Mouse (Mus musculus) heart, embryonic 10.5 days (tissue): ENCODE results near the gene Tiprl. TPM values are rescaled to one million over a fixed set of nuclear protein-coding genes. Genes with fewer than 3 reads are reported as not detected.

ENCODE experiments used
- DNase-seq: peaks from one replicate; pipeline ENCODE4 v3.0.0-alpha.2; 2017; ENCODE audit warnings: low spot score
- H3K27ac ChIP-seq: fragments of 300-500 bp; sonication (generic); 2 replicates; pipeline ENCODE4 v1.5.1; 2016; ENCODE audit warnings: mild to moderate bottlenecking
- H3K27me3 ChIP-seq: fragments of 300-500 bp; sonication (generic); 2 replicates; pipeline ENCODE4 v1.6.1; 2016; ENCODE audit warnings: mild to moderate bottlenecking; ENCODE audit not compliant: poor library complexity, insufficient read depth, severe bottlenecking
- H3K36me3 ChIP-seq: fragments of 300-500 bp; sonication (generic); 2 replicates; pipeline ENCODE4 v1.6.1; 2016; ENCODE audit warnings: mild to moderate bottlenecking, moderate library complexity
- H3K4me1 ChIP-seq: fragments of 300-500 bp; sonication (generic); 2 replicates; pipeline ENCODE4 v1.6.1; 2016; ENCODE audit warnings: mild to moderate bottlenecking
- H3K4me3 ChIP-seq: fragments of 300-500 bp; sonication (generic); 2 replicates; pipeline ENCODE4 v1.5.1; 2016; ENCODE audit warnings: mild to moderate bottlenecking, moderate library complexity
- H3K9me3 ChIP-seq: fragments of 300-500 bp; sonication (generic); 2 replicates; pipeline ENCODE4 v1.6.1; 2016; ENCODE audit warnings: mild to moderate bottlenecking, moderate library complexity
- WGBS: fragments of 180-500 bp; shearing (Covaris S2); methylation state at CpG from one replicate; pipeline ENCODE4 v1.1.7; 2016; 5-methylcytosine and 5-hydroxymethylcytosine counted together
- polyA plus RNA-seq: library from polyadenylated mRNA; unstranded; fragments of >200 nt; fragmentation: Nextera tagmentation; extraction: Ambion mirVana; gene quantifications from 2 replicates; pipeline ENCODE4 v1.2.1, GENCODE M21; 2016

Tiprl gene
- polyA plus RNA-seq, 1 experiment from 2014 or later = 87.9 TPM

DNA sequence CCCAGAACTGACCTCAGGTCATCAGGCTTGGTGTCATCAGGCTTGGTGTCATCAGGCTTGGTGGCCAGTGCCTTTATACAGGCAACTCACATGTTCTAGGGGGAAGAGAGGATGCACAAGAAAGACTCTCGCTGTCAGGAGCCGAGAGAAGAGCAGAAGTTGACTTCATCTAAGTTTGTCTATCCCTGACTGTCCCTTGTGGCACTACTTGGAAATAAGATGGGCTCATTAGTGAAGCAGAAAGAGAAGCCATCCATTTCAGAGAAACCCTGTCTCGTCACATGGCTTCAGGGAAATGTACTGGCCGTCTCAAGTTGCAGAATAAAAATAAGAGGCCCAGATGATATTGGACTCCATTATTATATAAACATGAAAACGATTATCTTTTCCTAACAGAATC is 9.8 kb upstream of the Tiprl start:
- no peaks in the 10 kb centered on the region for H3K9me3 ChIP-seq
- no peak overlapping the region for H3K4me3 ChIP-seq
- H3K4me1 ChIP-seq = no peaks in the 10 kb centered on the region
- no peaks in the 10 kb centered on the region for H3K36me3 ChIP-seq
- no peak for DNase-seq
- 82% methylated on average over 5 of the region's 5 CpGs for WGBS
- no peaks in the 10 kb centered on the region for H3K27me3 ChIP-seq
- no peak overlapping the region for H3K27ac ChIP-seq

DNA sequence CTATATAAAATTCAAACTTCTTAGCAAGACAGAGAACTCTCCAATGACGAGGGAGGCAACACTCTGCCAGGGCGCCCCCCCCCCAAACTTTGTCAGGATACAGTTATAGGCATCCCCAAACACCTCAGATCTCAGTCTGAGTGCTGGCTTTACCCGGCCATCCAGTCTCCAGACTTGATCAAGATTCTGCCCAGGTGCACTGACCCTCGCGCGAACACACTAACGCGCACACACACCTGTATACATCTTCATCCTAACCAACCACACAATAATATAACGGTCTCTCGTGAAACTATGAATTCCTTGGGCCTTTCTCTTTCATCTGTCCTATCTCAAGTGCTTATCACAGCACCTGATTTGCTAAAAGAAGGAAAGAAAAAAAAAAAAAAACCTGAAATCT is 950 bp downstream of the Tiprl start:
- Histone ChIP-seq H3K4me3 (peak overlapping the region; percentile 91), H3K4me1 (peaks cover 22% of the 10 kb centered on the region), H3K36me3 (no peaks in the 10 kb centered on the region), H3K9me3 (no peaks in the 10 kb centered on the region), H3K27me3 (no peaks in the 10 kb centered on the region), H3K27ac (peak overlapping the region; percentile 95)
- DNase-seq = no peak
- 13% methylated on average over 10 of the region's 10 CpGs for WGBS

DNA sequence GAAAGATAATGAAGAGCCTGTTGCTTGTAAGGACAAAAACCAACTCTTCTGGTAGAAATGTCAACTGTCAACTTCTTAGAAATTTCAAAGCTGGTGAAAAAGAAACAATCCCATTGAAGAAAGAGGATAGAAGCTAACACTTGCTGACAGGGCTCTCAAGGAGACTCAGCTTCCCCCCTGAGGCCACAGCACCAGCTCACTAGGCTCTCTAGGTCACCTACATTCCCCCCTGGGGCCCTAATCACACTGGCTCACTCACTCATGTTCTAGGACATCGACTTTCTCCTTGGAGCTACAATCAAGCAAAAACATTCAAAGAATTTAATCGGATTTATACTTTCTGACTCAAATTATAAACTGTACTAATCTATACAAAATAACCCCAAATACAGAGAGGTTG is 3.0 kb downstream of the Tiprl start:
- WGBS = 49% methylated on average over 2 of the region's 2 CpGs
- no peak overlapping the region for H3K4me3 ChIP-seq
- H3K27me3 ChIP-seq = no peaks in the 10 kb centered on the region
- H3K36me3 ChIP-seq = no peaks in the 10 kb centered on the region
- H3K4me1 ChIP-seq = peaks cover 22% of the 10 kb centered on the region
- DNase-seq = no peak
- H3K9me3 ChIP-seq = no peaks in the 10 kb centered on the region
- no peak overlapping the region for H3K27ac ChIP-seq

DNA sequence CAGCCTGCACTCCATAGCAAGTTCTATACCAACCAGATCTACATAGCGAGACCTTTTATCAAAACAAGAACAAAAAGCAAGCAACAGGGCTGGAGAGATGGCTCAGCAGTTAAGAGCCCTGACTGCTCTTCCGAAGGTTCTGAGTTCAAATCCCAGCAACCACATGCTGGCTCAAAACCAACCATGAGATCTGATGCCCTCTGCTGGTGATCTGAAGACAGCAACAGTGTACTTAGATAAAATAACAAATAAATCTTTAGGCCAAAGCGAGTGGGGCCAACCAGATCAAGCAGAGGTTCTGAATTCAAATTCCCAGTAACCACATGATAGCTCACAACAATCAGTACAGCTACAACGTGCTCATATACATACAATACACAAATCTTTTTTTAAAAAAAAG is 6.1 kb downstream of the Tiprl start:
- Histone ChIP-seq H3K9me3 (no peaks in the 10 kb centered on the region), H3K36me3 (peaks cover 9% of the 10 kb centered on the region), H3K27ac (no peak overlapping the region), H3K4me3 (no peak overlapping the region), H3K4me1 (peaks cover 15% of the 10 kb centered on the region), H3K27me3 (no peaks in the 10 kb centered on the region)
- DNase-seq = no peak
- 93% methylated on average over 4 of the region's 4 CpGs for WGBS

DNA sequence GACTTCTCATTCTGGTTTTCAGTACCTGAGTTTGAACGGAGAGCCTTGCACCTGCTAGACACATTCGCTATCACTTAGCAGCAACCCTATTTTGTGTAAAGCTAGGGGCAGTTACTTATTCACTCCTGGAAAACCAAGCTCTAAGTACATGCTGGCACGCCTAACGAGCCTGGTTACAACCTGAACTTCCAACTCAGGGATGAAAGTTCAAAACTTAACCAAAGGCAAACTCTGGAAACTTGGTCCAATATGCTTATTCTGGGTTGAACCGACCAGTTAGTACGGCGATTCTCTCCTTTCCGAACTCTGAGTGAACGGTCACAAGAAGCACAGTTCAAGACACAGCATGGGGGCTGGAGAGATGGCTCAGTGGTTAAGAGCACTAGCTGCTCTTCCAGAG is 7.2 kb downstream of the Tiprl start:
- H3K4me1 ChIP-seq = peaks cover 9% of the 10 kb centered on the region
- 95% methylated on average over 9 of the region's 9 CpGs for WGBS
- peaks cover 20% of the 10 kb centered on the region for H3K36me3 ChIP-seq
- no peak overlapping the region for H3K4me3 ChIP-seq
- no peak overlapping the region for H3K27ac ChIP-seq
- no peaks in the 10 kb centered on the region for H3K27me3 ChIP-seq
- H3K9me3 ChIP-seq = no peaks in the 10 kb centered on the region
- DNase-seq = no peak

DNA sequence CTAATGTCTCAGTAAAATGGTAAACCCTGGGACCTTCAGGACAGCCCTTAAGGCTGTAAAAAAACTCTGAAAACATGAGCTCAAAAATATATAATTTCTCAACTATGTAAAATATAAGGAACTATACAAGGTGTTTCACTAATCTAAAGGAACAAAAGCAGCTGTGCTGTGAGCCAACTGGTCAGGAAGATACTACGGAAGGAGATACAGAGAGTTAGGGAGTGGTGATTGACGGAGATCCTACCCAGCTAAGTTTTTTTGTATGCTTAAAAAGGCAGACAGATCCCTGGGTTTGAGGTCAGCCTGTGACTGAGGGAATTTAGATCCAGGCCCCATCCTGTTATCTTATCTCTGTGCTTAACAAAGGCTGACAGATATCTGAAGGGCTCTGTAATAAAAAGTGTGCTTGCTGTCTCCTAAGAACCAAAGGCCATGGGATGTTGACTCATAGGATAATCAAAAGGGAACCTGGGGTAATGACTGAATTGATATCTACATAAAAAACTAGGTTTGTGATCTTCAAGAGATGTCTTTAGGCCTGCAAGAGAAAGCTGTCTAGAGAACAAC is 19.7 kb downstream of the Tiprl start:
- H3K27ac ChIP-seq = no peak overlapping the region
- H3K4me3 ChIP-seq = no peak overlapping the region
- H3K4me1 ChIP-seq = peaks cover 3% of the 10 kb centered on the region; the same call in 1 of the 2 replicates
- no peaks in the 10 kb centered on the region for H3K27me3 ChIP-seq
- no peak for DNase-seq
- WGBS = 29% methylated on average over 2 of the region's 2 CpGs
- H3K36me3 ChIP-seq = peaks cover 78% of the 10 kb centered on the region
- H3K9me3 ChIP-seq = no peaks in the 10 kb centered on the region

DNA sequence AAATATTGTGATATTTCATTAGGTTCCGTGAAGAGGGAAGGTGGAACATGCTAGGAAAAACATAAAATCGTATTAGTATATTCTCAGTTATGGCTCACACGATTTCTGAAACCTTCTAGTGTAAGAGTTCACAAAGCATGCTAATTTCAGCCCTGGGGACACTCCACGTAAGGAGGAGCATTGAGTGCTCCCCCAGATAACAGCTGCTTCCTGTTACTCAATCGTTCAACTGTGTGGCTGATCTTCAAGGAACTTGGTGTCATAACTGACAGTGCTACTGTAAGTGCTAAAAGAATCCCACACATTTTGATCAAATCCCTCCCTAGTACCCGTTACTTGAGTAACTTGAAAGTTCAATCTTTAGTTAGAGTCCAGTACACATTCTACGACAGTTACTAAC is 21.0 kb downstream of the Tiprl start:
- 67% methylated on average over 7 of the region's 7 CpGs for WGBS
- H3K36me3 ChIP-seq = peaks cover 66% of the 10 kb centered on the region

DNA sequence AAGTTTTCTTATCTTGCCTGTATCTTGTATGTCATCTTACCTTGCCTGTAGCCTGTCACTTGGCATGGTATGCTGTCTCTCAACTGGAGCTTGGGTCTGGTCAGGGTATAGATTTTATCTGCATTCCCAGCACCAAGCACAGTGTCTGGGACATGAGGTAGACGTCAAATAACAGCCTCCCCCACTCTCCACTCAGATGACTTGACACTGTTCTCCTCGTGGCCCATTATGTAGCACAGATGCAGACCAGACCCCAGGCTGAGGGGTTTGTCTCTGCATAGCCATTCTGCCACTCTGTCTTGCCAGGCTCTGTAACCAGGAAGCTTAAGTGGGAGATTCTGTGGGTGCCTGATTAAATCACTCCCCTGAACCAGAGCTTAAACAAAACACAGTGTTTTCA is 31.2 kb downstream of the Tiprl start:
- DNase-seq = peak; percentile 75
- Histone ChIP-seq H3K9me3 (no peaks in the 10 kb centered on the region), H3K27me3 (no peaks in the 10 kb centered on the region), H3K36me3 (no peaks in the 10 kb centered on the region), H3K4me3 (no peak overlapping the region), H3K27ac (no peak overlapping the region; the same call in 1 of the 2 replicates), H3K4me1 (peaks cover 17% of the 10 kb centered on the region)
- 9% methylated on average over 2 of the region's 2 CpGs for WGBS

More for the DNA sequence above, 21.0 kb downstream of the Tiprl start:
- Histone ChIP-seq H3K4me1 (peaks cover 3% of the 10 kb centered on the region; the same call in 1 of the 2 replicates), H3K4me3 (no peak overlapping the region), H3K9me3 (no peaks in the 10 kb centered on the region), H3K27ac (no peak overlapping the region), H3K27me3 (no peaks in the 10 kb centered on the region)
- no peak for DNase-seq

DNA sequence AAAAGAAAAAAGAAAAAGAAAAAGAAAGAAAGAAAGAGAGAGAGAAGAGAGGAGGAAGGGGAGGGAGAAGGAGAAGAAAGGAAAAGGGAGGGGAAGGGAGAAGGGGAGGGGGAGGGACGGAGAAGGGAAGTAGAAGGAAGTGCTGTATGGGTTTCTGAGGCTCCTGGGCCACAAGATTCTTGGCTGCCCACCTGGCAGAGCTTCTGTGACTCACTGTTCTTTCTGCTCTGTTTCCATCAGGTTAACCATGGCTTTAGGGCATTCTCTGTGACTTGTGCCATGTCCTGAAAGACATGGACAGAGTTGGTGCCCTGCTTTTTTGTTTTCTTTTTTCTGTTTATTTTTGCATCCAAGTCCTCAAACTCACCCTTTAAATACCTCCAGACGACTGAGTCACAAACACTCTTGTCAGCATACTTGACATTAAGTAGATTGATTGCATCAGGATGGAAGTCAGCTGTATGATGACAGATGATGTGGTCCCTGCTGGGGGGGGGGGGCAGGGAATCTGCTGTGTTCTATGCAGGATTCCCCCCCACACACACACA is 33.2 kb downstream of the Tiprl start:
- no peak overlapping the region for H3K4me3 ChIP-seq
- H3K27me3 ChIP-seq = no peaks in the 10 kb centered on the region
- DNase-seq = peak; percentile 5
- peaks cover 17% of the 10 kb centered on the region for H3K4me1 ChIP-seq
- 41% methylated on average over 2 of the region's 2 CpGs for WGBS
- no peaks in the 10 kb centered on the region for H3K9me3 ChIP-seq
- H3K36me3 ChIP-seq = no peaks in the 10 kb centered on the region
- no peak overlapping the region for H3K27ac ChIP-seq

DNA sequence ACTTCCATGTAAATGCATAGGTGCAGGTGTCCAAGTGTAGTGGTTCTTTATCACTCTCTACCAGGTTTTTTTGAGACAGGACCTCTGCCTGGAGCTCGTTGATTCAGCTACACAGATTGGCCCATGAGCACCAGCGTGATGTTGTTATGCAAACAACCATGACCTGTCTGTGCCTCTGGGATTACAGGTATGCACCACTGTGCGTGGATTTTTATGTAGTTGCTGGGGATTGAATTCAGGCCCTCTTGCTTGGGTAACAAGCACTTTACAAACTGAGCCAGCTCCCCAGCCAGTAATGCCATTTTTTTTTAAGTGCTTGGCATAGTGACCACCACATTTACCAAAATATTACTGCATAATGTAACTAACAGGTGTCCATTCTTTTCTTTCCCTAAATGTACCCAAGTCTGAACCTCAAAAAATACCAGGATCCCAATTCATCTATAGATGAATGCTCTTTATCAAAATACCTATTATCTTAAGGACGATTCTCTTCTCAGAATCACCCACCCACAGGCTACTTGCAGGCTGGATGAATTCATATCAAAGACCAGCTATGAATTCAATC is 35.3 kb downstream of the Tiprl start:
- no peak overlapping the region for H3K27ac ChIP-seq
- no peak overlapping the region for H3K4me3 ChIP-seq
- 70% methylated on average over 4 of the region's 4 CpGs for WGBS
- peaks cover 15% of the 10 kb centered on the region for H3K4me1 ChIP-seq
- H3K36me3 ChIP-seq = no peaks in the 10 kb centered on the region
- H3K27me3 ChIP-seq = no peaks in the 10 kb centered on the region
- DNase-seq = peak; percentile 39
- no peaks in the 10 kb centered on the region for H3K9me3 ChIP-seq

DNA sequence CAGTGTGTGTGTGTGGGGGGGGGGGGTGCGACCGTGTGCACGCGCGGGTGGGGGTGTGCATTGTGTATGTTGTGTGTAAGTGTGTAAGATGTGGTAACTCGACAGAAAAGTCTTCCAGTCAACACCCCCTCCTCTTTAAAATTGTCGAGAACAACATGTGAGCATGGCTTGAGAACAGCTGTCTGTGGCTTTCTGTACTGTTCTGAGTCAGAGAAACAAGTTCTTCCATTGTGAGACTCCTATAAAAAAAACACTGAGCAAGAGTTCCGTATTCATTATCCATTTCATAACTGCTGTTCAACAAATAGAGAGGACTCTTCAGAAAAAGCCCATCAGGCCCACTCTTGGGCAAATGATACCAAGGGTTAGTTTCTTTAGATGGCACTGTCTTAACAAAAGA is 36.0 kb downstream of the Tiprl start:
- DNase-seq = peak; percentile 51
- Histone ChIP-seq H3K4me1 (peaks cover 8% of the 10 kb centered on the region), H3K27me3 (no peaks in the 10 kb centered on the region), H3K36me3 (no peaks in the 10 kb centered on the region), H3K27ac (no peak overlapping the region), H3K4me3 (no peak overlapping the region), H3K9me3 (no peaks in the 10 kb centered on the region)
- 81% methylated on average over 8 of the region's 8 CpGs for WGBS

DNA sequence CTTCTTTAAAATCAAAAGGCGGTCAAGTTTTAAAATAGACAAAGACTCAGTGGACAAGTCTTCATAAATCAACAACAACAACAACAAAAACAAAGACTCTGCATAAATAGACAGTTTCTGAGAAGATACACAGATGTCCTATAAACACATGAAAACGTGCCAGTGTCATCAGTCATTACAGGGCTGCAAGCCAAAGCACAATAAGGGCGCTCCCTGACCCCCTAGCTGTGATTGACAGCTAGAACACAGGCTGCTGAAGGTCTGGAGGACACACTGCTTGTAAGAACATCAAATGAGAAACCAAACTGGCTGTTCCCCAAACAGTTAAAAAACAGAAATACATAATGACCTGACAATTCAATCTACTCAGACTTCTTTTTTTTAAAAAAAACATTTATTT is 37.2 kb downstream of the Tiprl start:
- Histone ChIP-seq H3K36me3 (no peaks in the 10 kb centered on the region), H3K9me3 (no peaks in the 10 kb centered on the region), H3K27me3 (no peaks in the 10 kb centered on the region), H3K4me3 (no peak overlapping the region), H3K4me1 (peaks cover 6% of the 10 kb centered on the region; the same call in 1 of the 2 replicates), H3K27ac (no peak overlapping the region)
- 73% methylated on average over 3 of the region's 3 CpGs for whole genome bisulfite sequencing
- DNase-seq = peak; percentile 48

DNA sequence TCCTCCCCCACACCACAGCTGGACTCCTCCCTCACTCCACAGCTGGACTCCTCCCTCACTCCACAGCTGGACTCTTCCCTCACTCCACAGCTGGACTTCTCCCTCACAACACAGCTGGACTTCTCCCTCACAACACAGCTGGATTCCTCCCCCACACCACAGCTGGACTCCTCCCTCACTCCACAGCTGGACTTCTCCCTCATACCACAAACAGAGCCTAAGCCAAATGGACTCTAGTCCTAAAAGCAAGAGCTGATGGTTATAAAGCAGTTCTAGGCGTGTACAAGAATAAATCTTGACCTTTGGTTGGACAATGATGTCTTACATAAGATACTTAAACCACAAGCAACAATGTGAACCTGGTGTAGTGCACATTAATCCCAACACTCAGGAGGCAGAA is 37.8 kb downstream of the Tiprl start:
- Histone ChIP-seq H3K9me3 (no peaks in the 10 kb centered on the region), H3K4me3 (no peak overlapping the region), H3K4me1 (peaks cover 11% of the 10 kb centered on the region), H3K27me3 (no peaks in the 10 kb centered on the region), H3K27ac (no peak overlapping the region), H3K36me3 (no peaks in the 10 kb centered on the region)
- WGBS = 56% methylated on average over 1 of the region's 1 CpGs
- no peak for DNase-seq
